Mouse (Mus musculus) Muller cell, postnatal 12 days (primary cell): ENCODE results near the gene Stk39.

Experiments used
- DNase-seq: peaks from one replicate; pipeline ENCODE4 v3.0.0-alpha.2; 2015; ENCODE audit errors: inconsistent ontology term

The Stk39 gene

GRCm38 (mm10) chr2:68289961-68290360, 182.1 kb downstream of the Stk39 start:
- no peak for DNase-seq

- DNase-seq: no peak
Measured at GRCm38 (mm10) chr2:68289177-68289576, 182.9 kb downstream of the Stk39 start.

GRCm38 (mm10) chr2:68288106-68288505, 184.0 kb downstream of the Stk39 start:
- DNase-seq: no peak

GRCm38 (mm10) chr2:68284391-68284790, 187.7 kb downstream of the Stk39 start:
- DNase-seq: no peak

- no peak for DNase-seq
Measured at GRCm38 (mm10) chr2:68283021-68283548, 189.0 kb downstream of the Stk39 start.

GRCm38 (mm10) chr2:68281575-68281974, 190.5 kb downstream of the Stk39 start:
- no peak for DNase-seq

- DNase-seq: no peak
Measured at GRCm38 (mm10) chr2:68271301-68271700, 200.8 kb downstream of the Stk39 start.

- no peak for DNase-seq
Measured at GRCm38 (mm10) chr2:68270836-68271235, 201.2 kb downstream of the Stk39 start.

- DNase-seq: no peak
Measured at GRCm38 (mm10) chr2:68269646-68270045, 202.4 kb downstream of the Stk39 start.

- peak; percentile 11 for DNase-seq
Measured at GRCm38 (mm10) chr2:68264826-68265225, 207.2 kb downstream of the Stk39 start.

- DNase-seq: no peak
Measured at GRCm38 (mm10) chr2:68260911-68261310, 211.2 kb downstream of the Stk39 start.

- no peak for DNase-seq
Measured at GRCm38 (mm10) chr2:68257571-68257970, 214.5 kb downstream of the Stk39 start.

- no peak for DNase-seq
Measured at GRCm38 (mm10) chr2:68256472-68256871, 215.6 kb downstream of the Stk39 start.

- no peak for DNase-seq
Measured at GRCm38 (mm10) chr2:68254756-68255155, 217.3 kb downstream of the Stk39 start.

GRCm38 (mm10) chr2:68253222-68253621, 218.8 kb downstream of the Stk39 start:
- DNase-seq: no peak

GRCm38 (mm10) chr2:68252048-68252758, 219.9 kb downstream of the Stk39 start:
- DNase-seq: no peak

- no peak for DNase-seq
Measured at GRCm38 (mm10) chr2:68250897-68251296, 221.2 kb downstream of the Stk39 start.

GRCm38 (mm10) chr2:68249855-68250424, 222.1 kb downstream of the Stk39 start:
- DNase-seq: peak; percentile 35

GRCm38 (mm10) chr2:68246284-68246683, 225.8 kb downstream of the Stk39 start:
- DNase-seq: no peak

- DNase-seq: no peak
Measured at GRCm38 (mm10) chr2:68244556-68244955, 227.5 kb downstream of the Stk39 start.

- no peak for DNase-seq
Measured at GRCm38 (mm10) chr2:68243879-68244553, 228.1 kb downstream of the Stk39 start.

- no peak for DNase-seq
Measured at GRCm38 (mm10) chr2:68243273-68243672, 228.8 kb downstream of the Stk39 start.

- no peak for DNase-seq
Measured at GRCm38 (mm10) chr2:68242069-68242468, 230.0 kb downstream of the Stk39 start.
